Comparison of ENCODE assay signal across 8 mouse cellular contexts in the genomic region with DNA sequence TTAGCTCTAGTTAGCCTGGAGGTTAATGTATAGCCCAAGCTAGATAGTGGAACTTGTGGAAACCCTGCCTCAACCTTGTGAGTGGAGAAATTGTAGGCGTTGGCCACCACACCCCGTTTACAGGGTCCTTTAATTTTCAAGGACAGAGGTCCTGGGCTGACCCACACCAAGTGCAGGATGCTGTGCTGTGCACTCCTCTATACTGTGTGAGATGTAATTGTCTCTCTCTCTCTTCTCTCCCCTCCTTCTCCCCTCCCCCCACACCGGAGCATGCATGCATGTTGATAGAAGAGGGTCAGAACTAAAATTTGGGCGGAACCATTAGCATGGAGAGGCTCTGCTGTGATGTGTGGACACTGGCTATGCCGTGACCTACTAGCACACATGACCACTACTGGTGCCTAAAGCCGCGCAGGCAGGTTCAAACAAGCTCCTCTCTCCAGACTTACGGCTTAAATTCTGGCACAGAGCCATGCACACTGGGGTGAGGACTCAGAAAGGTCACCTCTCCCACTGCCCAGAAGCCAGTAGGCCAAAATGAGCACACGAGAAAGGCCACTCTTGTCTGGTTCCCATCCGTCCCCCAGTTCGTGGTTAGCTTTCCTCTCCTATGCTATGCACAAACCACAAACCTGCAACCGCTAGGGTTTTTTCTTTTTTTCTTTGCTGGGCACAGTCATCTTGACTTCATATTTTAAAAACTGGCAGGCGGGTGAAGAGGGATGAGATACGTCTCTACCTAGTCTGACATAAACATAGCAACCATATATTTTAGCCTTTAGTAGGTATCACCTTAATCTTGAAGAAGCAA. TPM values are rescaled to one million over a fixed set of nuclear protein-coding genes. Genes with fewer than 3 reads are reported as not detected.
DNase-seq lines count a peak whose midpoint lies in the region; ATAC-seq and TF ChIP-seq lines count a peak whose summit lies in the region.

No protein-coding gene starts in this region.

- peak overlapping the region; percentile 64; the same call in 1 of the 2 replicates for H3K9ac ChIP-seq in forebrain, embryonic 13.5 days

- peak overlapping the region; percentile 60 for H3K4me3 ChIP-seq in forebrain, embryonic 13.5 days
- H3K4me3 ChIP-seq in thymus, adult 2 months (ENCODE audit: control insufficient read depth, insufficient read depth, low read length): no peak overlapping the region

- WGBS in forebrain, embryonic 13.5 days: 58% methylated on average over 14 of the region's 14 CpGs
- WGBS in thymus, adult 2 months: 25% methylated on average over 14 of the region's 14 CpGs

- peak; percentile 41 for DNase-seq in kidney, adult 11 months
- DNase-seq in kidney, postnatal 4 days: no peak
- DNase-seq in kidney, postnatal 10 days: peak; percentile 44
- peak; percentile 11 for DNase-seq in naive thymus-derived CD4-positive, alpha-beta T cell, adult 2 months (ENCODE audit: low read depth)
- no peak for DNase-seq in thymus, postnatal 4 days
- DNase-seq in thymus, adult 2 months: no peak
- no peak for DNase-seq in thymus, postnatal 25 days

- TF ChIP-seq POLR2A in thymus, adult 2 months (IDR thresholded peaks at IDR 0.05; ENCODE audit: control insufficient read depth, extremely low read depth, insufficient read depth, low read length, poor library complexity): no peak

- no peaks in the 10 kb centered on the region for H3K36me3 ChIP-seq in forebrain, embryonic 13.5 days (ENCODE audit: poor library complexity, severe bottlenecking)
- no peaks in the 10 kb centered on the region for H3K36me3 ChIP-seq in thymus, adult 2 months (ENCODE audit: control insufficient read depth, insufficient read depth, low read length)

- peaks cover 36% of the 10 kb centered on the region for H3K27me3 ChIP-seq in forebrain, embryonic 13.5 days
- peaks cover 12% of the 10 kb centered on the region for H3K27me3 ChIP-seq in thymus, adult 2 months (ENCODE audit: control insufficient read depth, insufficient read depth, low read length)

- H3K27ac ChIP-seq in forebrain, embryonic 13.5 days: no peak overlapping the region
- no peak overlapping the region for H3K27ac ChIP-seq in thymus, adult 2 months (ENCODE audit: control insufficient read depth, insufficient read depth, low read length)

- no peak for TF ChIP-seq CTCF in thymus, adult 2 months (IDR thresholded peaks at IDR 0.05; ENCODE audit: borderline replicate concordance, control insufficient read depth, extremely low read depth, insufficient read depth, low read length, poor library complexity)

- peak overlapping the region; percentile 99 for H3K4me2 ChIP-seq in forebrain, embryonic 13.5 days

- H3K9me3 ChIP-seq in forebrain, embryonic 13.5 days (replicated peaks): no peaks in the 10 kb centered on the region

- H3K4me1 ChIP-seq in forebrain, embryonic 13.5 days: peaks cover 12% of the 10 kb centered on the region; the same call in 1 of the 2 replicates
- peaks cover 7% of the 10 kb centered on the region for H3K4me1 ChIP-seq in thymus, adult 2 months (replicated peaks; ENCODE audit: control insufficient read depth, insufficient read depth, low read length)

- peak; percentile 36; the same call in 1 of the 2 replicates for ATAC-seq in forebrain, embryonic 13.5 days

RNA-seq across cellular contexts. Expression of a gene that starts 0.6 kb away (rescaled TPM):
- polyA plus RNA-seq in forebrain, embryonic 13.5 days (2015; fragmentation: Nextera tagmentation; extraction: Ambion mirVana): 2.1 and 2.6 TPM in 2 replicates
- 12.6 and 18.4 TPM in 2 replicates for polyA plus RNA-seq in thymus, adult 2 months (2012; rRNA removed)

RNA-seq across cellular contexts. Expression of a gene that starts 34.3 kb away (rescaled TPM):
- polyA plus RNA-seq in forebrain, embryonic 13.5 days (2015; fragmentation: Nextera tagmentation; extraction: Ambion mirVana): 19.7 and 20.8 TPM in 2 replicates
- 8.1 and 17.6 TPM in 2 replicates for polyA plus RNA-seq in thymus, adult 2 months (2012; rRNA removed)

RNA-seq across cellular contexts. Expression of a gene that starts 34.3 kb away (rescaled TPM):
- polyA plus RNA-seq in forebrain, embryonic 13.5 days (2015; fragmentation: Nextera tagmentation; extraction: Ambion mirVana): 10.5 and 12.5 TPM in 2 replicates
- polyA plus RNA-seq in thymus, adult 2 months (2012; rRNA removed): 4.6 and 5.2 TPM in 2 replicates

Comparison
In these comparisons a context has a peak if more than half of its experiments do, and no peak if none do; other contexts are left out.
1. DNase-seq: peak in kidney, adult 11 months (single experiment), kidney, postnatal 10 days (single experiment) and naive thymus-derived CD4-positive, alpha-beta T cell, adult 2 months (single experiment); none in kidney, postnatal 4 days (0 of 2), thymus, postnatal 4 days (single experiment), thymus, adult 2 months (single experiment) and thymus, postnatal 25 days (single experiment).